In the genomic region with DNA sequence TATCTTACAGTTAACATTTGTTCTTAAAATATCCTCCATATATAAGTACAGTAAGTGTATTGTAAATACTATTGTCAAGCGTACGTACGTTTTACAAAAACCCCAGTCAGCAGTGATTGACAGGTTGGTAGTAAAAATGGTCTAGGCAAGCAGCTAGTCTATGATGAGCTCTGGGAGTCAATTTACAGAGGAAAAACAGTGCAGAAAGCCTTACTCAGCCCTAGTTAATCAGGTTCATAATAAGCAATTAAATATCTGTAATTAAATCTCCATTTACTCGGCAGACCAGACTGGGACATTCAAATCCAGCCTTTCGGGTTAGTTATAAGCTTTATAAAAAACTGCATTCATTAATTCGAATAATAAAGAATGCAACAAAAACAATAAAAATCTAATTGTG, we compare ENCODE assay signal across 24 mouse cellular contexts.
DNase-seq lines count a peak whose midpoint lies in the region; ATAC-seq and TF ChIP-seq lines count a peak whose summit lies in the region.
"Had no signal": no experiment of that assay in that cellular context is flagged by ENCODE, and none has a peak within 500 bp of the region (broad histone marks: within the 10 kb centered on the region; RNA-seq: fewer than 3 reads in every experiment).

No protein-coding gene starts in this region.

- H3K4me1 ChIP-seq in forebrain, embryonic 11.5 days (replicated peaks; ENCODE audit: control insufficient read depth, insufficient read depth, low read length): no peaks in the 10 kb centered on the region
- H3K4me1 ChIP-seq in forebrain, embryonic 10.5 days: no peaks in the 10 kb centered on the region
- no peaks in the 10 kb centered on the region for H3K4me1 ChIP-seq in midbrain, embryonic 13.5 days (replicated peaks)
- peaks cover 3% of the 10 kb centered on the region for H3K4me1 ChIP-seq in midbrain, embryonic 16.5 days (ENCODE audit: control insufficient read depth, insufficient read depth, low read length)
- 0 out of 2 replicates have a peak, but pooled peaks cover 3% of the 10 kb centered on the region for H3K4me1 ChIP-seq in forebrain, embryonic 14.5 days (ENCODE audit: control insufficient read depth, insufficient read depth, low read length)
- H3K4me1 ChIP-seq in limb, embryonic 14.5 days (ENCODE audit: control insufficient read depth, insufficient read depth, low read length): no peaks in the 10 kb centered on the region
- H3K4me1 ChIP-seq: embryonic facial prominence, embryonic 15.5 days; hindbrain, embryonic 13.5 days had no signal

- H3K4me3 ChIP-seq in forebrain, embryonic 11.5 days (ENCODE audit: low read depth, low read length): no peak overlapping the region
- H3K4me3 ChIP-seq in forebrain, embryonic 10.5 days: no peak overlapping the region
- H3K4me3 ChIP-seq in midbrain, embryonic 13.5 days (replicated peaks): no peak overlapping the region
- H3K4me3 ChIP-seq in midbrain, embryonic 16.5 days (ENCODE audit: low read depth, low read length): no peak overlapping the region
- no peak overlapping the region for H3K4me3 ChIP-seq in forebrain, embryonic 14.5 days (ENCODE audit: low read depth, low read length)
- H3K4me3 ChIP-seq in limb, embryonic 14.5 days (replicated peaks; ENCODE audit: low read length): no peak overlapping the region
- H3K4me3 ChIP-seq: embryonic facial prominence, embryonic 15.5 days; erythroblast, embryonic 14.5 days; gastrocnemius, adult 2 months; hindbrain, embryonic 13.5 days had no signal

- no peak overlapping the region for H3K4me2 ChIP-seq in forebrain, embryonic 11.5 days (ENCODE audit: low read depth, low read length, severe bottlenecking)
- H3K4me2 ChIP-seq in midbrain, embryonic 13.5 days (replicated peaks): no peak overlapping the region
- no peak overlapping the region for H3K4me2 ChIP-seq in midbrain, embryonic 16.5 days (ENCODE audit: low read length)
- no peak overlapping the region for H3K4me2 ChIP-seq in forebrain, embryonic 14.5 days (ENCODE audit: low read length)
- no peak overlapping the region for H3K4me2 ChIP-seq in limb, embryonic 14.5 days (replicated peaks; ENCODE audit: low read depth, low read length, severe bottlenecking)
- H3K4me2 ChIP-seq: embryonic facial prominence, embryonic 15.5 days; hindbrain, embryonic 13.5 days had no signal

- no peak for DNase-seq in forebrain, embryonic 11.5 days (ENCODE audit: low spot score)
- DNase-seq in forebrain, embryonic 10.5 days (ENCODE audit: extremely low spot score, low spot score): no peak
- peak; percentile 42 for DNase-seq in forebrain, embryonic 14.5 days (ENCODE audit: low spot score)
- no peak for DNase-seq in limb, embryonic 14.5 days (ENCODE audit: low spot score)
- DNase-seq in left cerebral cortex, adult 8-10 months (ENCODE audit: low spot score in 2 of 2): no peak
- DNase-seq: adrenal gland, adult 8-10 months; adrenal gland, postnatal 36 days; B cell, adult 2 months; cerebellum, adult 11 months; cerebellum, adult 8-10 months; cerebellum, postnatal 14 days; embryo, embryonic 11 days; gastrocnemius, adult 2 months; gastrocnemius, postnatal 25 days; heart, adult 11 months; heart, postnatal 10 days; heart, postnatal 4 days had no signal

- no peaks in the 10 kb centered on the region for H3K36me3 ChIP-seq in forebrain, embryonic 11.5 days (ENCODE audit: control insufficient read depth, insufficient read depth, low read length)
- H3K36me3 ChIP-seq in forebrain, embryonic 10.5 days (replicated peaks): no peaks in the 10 kb centered on the region
- H3K36me3 ChIP-seq in midbrain, embryonic 13.5 days: no peaks in the 10 kb centered on the region
- no peaks in the 10 kb centered on the region for H3K36me3 ChIP-seq in midbrain, embryonic 16.5 days (ENCODE audit: control insufficient read depth, insufficient read depth, low read length)
- H3K36me3 ChIP-seq in forebrain, embryonic 14.5 days (ENCODE audit: control insufficient read depth, insufficient read depth, low read length): no peaks in the 10 kb centered on the region
- H3K36me3 ChIP-seq in limb, embryonic 14.5 days (ENCODE audit: control insufficient read depth, insufficient read depth, low read length): no peaks in the 10 kb centered on the region
- H3K36me3 ChIP-seq: embryonic facial prominence, embryonic 15.5 days; G1E; hindbrain, embryonic 13.5 days had no signal

- no peak overlapping the region for H3K27ac ChIP-seq in forebrain, embryonic 11.5 days (ENCODE audit: low read depth, low read length)
- H3K27ac ChIP-seq in forebrain, embryonic 10.5 days: no peak overlapping the region
- no peak overlapping the region for H3K27ac ChIP-seq in midbrain, embryonic 13.5 days
- H3K27ac ChIP-seq in midbrain, embryonic 16.5 days (ENCODE audit: low read length): no peak overlapping the region
- no peak overlapping the region for H3K27ac ChIP-seq in forebrain, embryonic 14.5 days (ENCODE audit: low read depth, low read length)
- no peak overlapping the region for H3K27ac ChIP-seq in limb, embryonic 14.5 days (replicated peaks; ENCODE audit: low read depth, low read length)
- H3K27ac ChIP-seq: embryonic facial prominence, embryonic 15.5 days; gastrocnemius, adult 2 months; hindbrain, embryonic 13.5 days had no signal

- WGBS in forebrain, embryonic 11.5 days: 73% methylated on average over 6 of the region's 6 CpGs
- 89% methylated on average over 6 of the region's 6 CpGs for WGBS in forebrain, embryonic 10.5 days
- WGBS in midbrain, embryonic 13.5 days: 75% methylated on average over 6 of the region's 6 CpGs
- WGBS in midbrain, embryonic 16.5 days: 66% methylated on average over 6 of the region's 6 CpGs
- 26% methylated on average over 6 of the region's 6 CpGs for WGBS in forebrain, embryonic 14.5 days
- WGBS in limb, embryonic 14.5 days: 34% methylated on average over 6 of the region's 6 CpGs

- no peak overlapping the region for H3K9ac ChIP-seq in forebrain, embryonic 11.5 days (ENCODE audit: low read length)
- no peak overlapping the region for H3K9ac ChIP-seq in midbrain, embryonic 13.5 days (replicated peaks)
- H3K9ac ChIP-seq in midbrain, embryonic 16.5 days (ENCODE audit: low read depth, low read length): no peak overlapping the region
- H3K9ac ChIP-seq in forebrain, embryonic 14.5 days (ENCODE audit: low read length): no peak overlapping the region
- H3K9ac ChIP-seq in limb, embryonic 14.5 days (ENCODE audit: low read depth, low read length, severe bottlenecking): no peak overlapping the region
- H3K9ac ChIP-seq: embryonic facial prominence, embryonic 15.5 days; hindbrain, embryonic 13.5 days had no signal

- peak; percentile 47; the same call in 1 of the 2 replicates for ATAC-seq in forebrain, embryonic 11.5 days (replicated peaks; ENCODE audit: low FRiP score)
- peak; percentile 51; the same call in 1 of the 2 replicates for ATAC-seq in midbrain, embryonic 13.5 days
- no peak for ATAC-seq in midbrain, embryonic 16.5 days
- ATAC-seq in forebrain, embryonic 14.5 days: peak; percentile 51; the same call in 1 of the 2 replicates
- ATAC-seq in limb, embryonic 14.5 days (ENCODE audit: low FRiP score, low read depth): peak; percentile 41; the same call in 1 of the 2 replicates
- ATAC-seq: CD4-positive, CD25-positive, alpha-beta regulatory T cell, adult 4 months had no signal

- no peaks in the 10 kb centered on the region for H3K27me3 ChIP-seq in forebrain, embryonic 11.5 days (ENCODE audit: control insufficient read depth, insufficient read depth, low read length)
- H3K27me3 ChIP-seq in forebrain, embryonic 10.5 days (ENCODE audit: poor library complexity, severe bottlenecking): no peaks in the 10 kb centered on the region
- no peaks in the 10 kb centered on the region for H3K27me3 ChIP-seq in midbrain, embryonic 13.5 days
- no peaks in the 10 kb centered on the region for H3K27me3 ChIP-seq in midbrain, embryonic 16.5 days (ENCODE audit: control insufficient read depth, insufficient read depth, low read depth, low read length)
- no peaks in the 10 kb centered on the region for H3K27me3 ChIP-seq in forebrain, embryonic 14.5 days (replicated peaks; ENCODE audit: control insufficient read depth, insufficient read depth, low read length)
- H3K27me3 ChIP-seq in limb, embryonic 14.5 days (ENCODE audit: control insufficient read depth, insufficient read depth, low read length): no peaks in the 10 kb centered on the region
- H3K27me3 ChIP-seq: embryonic facial prominence, embryonic 15.5 days; hindbrain, embryonic 13.5 days had no signal

- H3K9me3 ChIP-seq in forebrain, embryonic 11.5 days (ENCODE audit: control insufficient read depth, low read length): no peaks in the 10 kb centered on the region
- H3K9me3 ChIP-seq in forebrain, embryonic 10.5 days: no peaks in the 10 kb centered on the region
- no peaks in the 10 kb centered on the region for H3K9me3 ChIP-seq in midbrain, embryonic 13.5 days
- no peaks in the 10 kb centered on the region for H3K9me3 ChIP-seq in midbrain, embryonic 16.5 days (replicated peaks; ENCODE audit: control insufficient read depth, low read length, poor library complexity, severe bottlenecking)
- no peaks in the 10 kb centered on the region for H3K9me3 ChIP-seq in forebrain, embryonic 14.5 days (replicated peaks; ENCODE audit: control insufficient read depth, low read length)
- no peaks in the 10 kb centered on the region for H3K9me3 ChIP-seq in limb, embryonic 14.5 days (ENCODE audit: control insufficient read depth, low read length)
- H3K9me3 ChIP-seq: embryonic facial prominence, embryonic 15.5 days; G1E; hindbrain, embryonic 13.5 days had no signal

- no peak for TF ChIP-seq POLR2A in limb, embryonic 14.5 days (IDR thresholded peaks at IDR 0.05; ENCODE audit: borderline replicate concordance, extremely low read depth, insufficient read depth, insufficient read length)
